Mouse (Mus musculus): ENCODE results near the gene Sumf1. TPM values are rescaled to one million over a fixed set of nuclear protein-coding genes. Genes with fewer than 3 reads are reported as not detected.

The Sumf1 gene
- polyA plus RNA-seq, 1 experiment from 2014 or later = 11.7 TPM

- ATAC-seq = no peak
- Histone ChIP-seq H3K4me1 (replicated peaks; ENCODE audit: control insufficient read depth, insufficient read depth, low read length) (peaks cover 26% of the 10 kb centered on the region), H3K27ac (ENCODE audit: low read length) (peak overlapping the region; percentile 76), H3K9ac (replicated peaks; ENCODE audit: low read depth, low read length) (no peak overlapping the region), H3K9me3 (ENCODE audit: control insufficient read depth, low read length) (no peaks in the 10 kb centered on the region), H3K27me3 (replicated peaks; ENCODE audit: control insufficient read depth, insufficient read depth, low read length) (no peaks in the 10 kb centered on the region), H3K4me3 (replicated peaks; ENCODE audit: low read length) (no peak overlapping the region), H3K4me2 (ENCODE audit: low read length) (no peak overlapping the region), H3K36me3 (ENCODE audit: control insufficient read depth, insufficient read depth) (no peaks in the 10 kb centered on the region)
- WGBS = 45% methylated on average over 3 of the region's 3 CpGs
Observed at GRCm38 (mm10) chr6:108145241-108145640, 40.1 kb downstream of the Sumf1 start.

DNA sequence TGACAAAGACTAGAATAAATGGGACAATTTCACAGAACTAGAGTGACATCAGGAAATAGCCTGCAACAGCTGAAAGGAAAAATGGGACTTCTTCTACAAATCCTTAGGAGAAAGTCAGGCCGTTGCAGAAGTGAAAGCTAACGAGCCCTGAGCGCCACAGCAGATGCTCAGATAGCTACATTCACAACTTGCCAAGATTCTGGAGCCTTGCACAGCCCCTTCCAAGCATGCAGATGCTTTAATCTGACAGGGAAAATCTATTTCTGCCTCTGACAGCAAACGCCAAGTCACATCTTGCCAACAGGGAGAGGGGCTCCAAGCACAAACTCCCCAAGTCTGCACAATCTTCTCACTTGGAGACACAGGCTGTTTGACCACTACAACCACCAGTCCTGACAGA lies 42.6 kb downstream of the Sumf1 start:
- Histone ChIP-seq H3K4me1 (replicated peaks; ENCODE audit: control insufficient read depth, insufficient read depth, low read length) (peaks cover 18% of the 10 kb centered on the region), H3K36me3 (ENCODE audit: control insufficient read depth, insufficient read depth) (no peaks in the 10 kb centered on the region), H3K27me3 (replicated peaks; ENCODE audit: control insufficient read depth, insufficient read depth, low read length) (no peaks in the 10 kb centered on the region), H3K9me3 (ENCODE audit: control insufficient read depth, low read length) (no peaks in the 10 kb centered on the region), H3K4me2 (ENCODE audit: low read length) (no peak overlapping the region), H3K4me3 (replicated peaks; ENCODE audit: low read length) (no peak overlapping the region), H3K9ac (replicated peaks; ENCODE audit: low read depth, low read length) (no peak overlapping the region), H3K27ac (ENCODE audit: low read length) (peak overlapping the region; percentile 75)
- WGBS = 43% methylated on average over 4 of the region's 4 CpGs
- ATAC-seq = peak; percentile 71

DNA sequence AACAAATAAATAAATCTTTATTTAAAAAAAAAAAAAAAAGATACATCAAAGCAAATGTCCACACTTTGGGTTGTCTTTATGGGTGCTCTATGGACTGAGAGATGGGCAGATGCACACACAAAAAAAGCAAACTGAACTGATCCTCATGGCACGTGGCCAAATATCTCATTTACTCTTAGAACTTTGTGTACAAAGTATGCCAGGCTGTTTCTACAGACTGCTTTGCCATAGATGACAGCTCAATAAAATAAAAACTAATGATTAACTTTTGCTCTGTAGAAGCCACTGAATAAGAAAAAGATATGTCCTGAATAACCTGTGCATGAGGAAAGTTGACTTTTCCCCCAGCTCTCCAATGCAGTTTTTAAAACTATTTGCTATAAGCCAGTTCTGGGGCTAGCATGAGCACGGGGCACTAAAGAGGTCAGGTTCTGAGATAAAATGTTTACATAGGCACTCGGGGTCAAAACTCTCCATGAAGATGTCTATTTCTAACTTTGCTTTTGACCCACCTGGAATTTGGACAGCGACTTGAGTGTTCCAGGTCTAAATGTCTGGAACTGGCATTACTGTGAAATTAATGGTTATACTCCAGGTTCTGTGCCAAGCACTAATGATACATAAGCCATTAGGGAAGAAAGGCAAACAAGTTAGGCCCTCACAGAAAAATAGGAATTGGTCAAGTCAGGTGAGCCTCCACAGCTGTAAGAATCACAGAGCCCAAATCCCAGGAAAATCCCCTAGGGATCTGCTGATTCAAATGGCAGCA lies 44.5 kb downstream of the Sumf1 start:
- H3K36me3 ChIP-seq (ENCODE audit: control insufficient read depth, insufficient read depth) = no peaks in the 10 kb centered on the region
- H3K27ac ChIP-seq (ENCODE audit: low read length) = no peak overlapping the region
- 95% methylated on average over 4 of the region's 4 CpGs for WGBS
- no peak overlapping the region for H3K4me3 ChIP-seq (replicated peaks; ENCODE audit: low read length)
- H3K4me1 ChIP-seq (replicated peaks; ENCODE audit: control insufficient read depth, insufficient read depth, low read length) = peaks cover 13% of the 10 kb centered on the region
- no peak for ATAC-seq
- no peak overlapping the region for H3K4me2 ChIP-seq (ENCODE audit: low read length)
- H3K9me3 ChIP-seq (ENCODE audit: control insufficient read depth, low read length) = no peaks in the 10 kb centered on the region
- H3K27me3 ChIP-seq (replicated peaks; ENCODE audit: control insufficient read depth, insufficient read depth, low read length) = no peaks in the 10 kb centered on the region
- no peak overlapping the region for H3K9ac ChIP-seq (replicated peaks; ENCODE audit: low read depth, low read length)

- H3K4me1 ChIP-seq (replicated peaks; ENCODE audit: control insufficient read depth, insufficient read depth, low read length) = no peaks in the 10 kb centered on the region
- H3K9me3 ChIP-seq (ENCODE audit: control insufficient read depth, low read length) = no peaks in the 10 kb centered on the region
- H3K27me3 ChIP-seq (replicated peaks; ENCODE audit: control insufficient read depth, insufficient read depth, low read length) = no peaks in the 10 kb centered on the region
- H3K4me3 ChIP-seq (replicated peaks; ENCODE audit: low read length) = no peak overlapping the region
- no peak overlapping the region for H3K4me2 ChIP-seq (ENCODE audit: low read length)
- H3K36me3 ChIP-seq (ENCODE audit: control insufficient read depth, insufficient read depth) = no peaks in the 10 kb centered on the region
- no peak overlapping the region for H3K27ac ChIP-seq (ENCODE audit: low read length)
- no peak overlapping the region for H3K9ac ChIP-seq (replicated peaks; ENCODE audit: low read depth, low read length)
- WGBS = 96% methylated on average over 5 of the region's 5 CpGs
- ATAC-seq = no peak
Observed at GRCm38 (mm10) chr6:108137031-108137430, 48.4 kb downstream of the Sumf1 start.

DNA sequence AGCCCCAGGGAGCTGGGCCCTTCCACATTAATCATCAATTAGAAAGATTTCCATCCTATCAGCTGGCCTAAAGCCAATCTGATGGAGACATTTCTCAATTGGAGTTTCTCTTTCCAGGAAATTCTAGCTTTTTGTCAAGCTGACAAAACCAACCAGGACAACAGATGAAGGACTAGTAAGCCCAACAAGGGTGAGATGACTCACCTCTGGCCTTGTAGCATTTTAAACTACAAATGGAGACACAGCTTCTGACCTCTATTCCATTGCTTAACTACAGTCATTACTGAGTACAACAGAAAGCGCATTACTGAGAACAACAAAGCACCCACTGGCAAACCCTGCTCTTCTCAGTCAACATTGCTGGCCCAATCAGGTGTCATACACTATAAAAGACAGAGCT lies 49.1 kb downstream of the Sumf1 start:
- H3K9me3 ChIP-seq (ENCODE audit: control insufficient read depth, low read length) = no peaks in the 10 kb centered on the region
- no peak overlapping the region for H3K4me2 ChIP-seq (ENCODE audit: low read length)
- H3K4me1 ChIP-seq (replicated peaks; ENCODE audit: control insufficient read depth, insufficient read depth, low read length) = no peaks in the 10 kb centered on the region
- H3K27me3 ChIP-seq (replicated peaks; ENCODE audit: control insufficient read depth, insufficient read depth, low read length) = no peaks in the 10 kb centered on the region
- no peak for ATAC-seq
- H3K4me3 ChIP-seq (replicated peaks; ENCODE audit: low read length) = no peak overlapping the region
- no peak overlapping the region for H3K27ac ChIP-seq (ENCODE audit: low read length)
- H3K36me3 ChIP-seq (ENCODE audit: control insufficient read depth, insufficient read depth) = no peaks in the 10 kb centered on the region
- H3K9ac ChIP-seq (replicated peaks; ENCODE audit: low read depth, low read length) = no peak overlapping the region
- 95% methylated on average over 1 of the region's 1 CpGs for WGBS

DNA sequence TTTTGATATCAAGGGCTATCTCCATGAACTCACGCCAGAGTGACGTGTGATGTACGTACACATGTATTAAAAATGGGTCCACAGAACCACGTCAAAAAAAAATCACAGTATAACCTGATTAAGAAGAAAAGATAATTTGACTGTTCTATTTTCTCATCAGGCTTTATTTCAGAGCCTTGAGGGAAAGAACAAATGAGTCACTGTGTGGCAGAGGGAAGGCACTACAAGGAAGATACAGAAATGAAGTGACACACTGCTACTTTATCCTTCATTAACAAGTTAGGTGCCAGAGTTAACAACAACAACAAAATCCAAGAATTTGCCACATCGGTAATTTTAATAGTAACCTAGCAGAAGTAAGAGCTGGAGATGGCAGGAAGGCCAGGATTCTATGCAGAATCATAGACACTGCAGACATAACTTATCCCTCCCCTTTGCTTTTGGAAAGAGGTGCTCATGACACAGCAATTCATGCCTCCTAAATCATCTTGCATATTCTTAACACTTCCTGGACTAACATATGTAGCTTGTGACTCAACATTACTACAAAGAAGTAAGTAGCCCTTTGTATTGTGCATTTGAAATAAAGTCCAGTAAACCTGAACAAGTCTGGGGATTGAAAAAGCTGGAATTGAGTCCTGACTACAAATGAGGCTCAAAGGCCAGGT lies 53.0 kb downstream of the Sumf1 start:
- Histone ChIP-seq H3K4me1 (replicated peaks; ENCODE audit: control insufficient read depth, insufficient read depth, low read length) (no peaks in the 10 kb centered on the region), H3K27me3 (replicated peaks; ENCODE audit: control insufficient read depth, insufficient read depth, low read length) (no peaks in the 10 kb centered on the region), H3K36me3 (ENCODE audit: control insufficient read depth, insufficient read depth) (no peaks in the 10 kb centered on the region), H3K9me3 (ENCODE audit: control insufficient read depth, low read length) (no peaks in the 10 kb centered on the region), H3K4me2 (ENCODE audit: low read length) (no peak overlapping the region), H3K4me3 (replicated peaks; ENCODE audit: low read length) (no peak overlapping the region), H3K9ac (replicated peaks; ENCODE audit: low read depth, low read length) (no peak overlapping the region), H3K27ac (ENCODE audit: low read length) (no peak overlapping the region)
- no peak for ATAC-seq
- 94% methylated on average over 5 of the region's 5 CpGs for WGBS

GRCm38 (mm10) chr6:108130718-108131117 lies 54.7 kb downstream of the Sumf1 start:
- Histone ChIP-seq H3K27ac (ENCODE audit: low read length) (no peak overlapping the region), H3K4me1 (replicated peaks; ENCODE audit: control insufficient read depth, insufficient read depth, low read length) (no peaks in the 10 kb centered on the region), H3K27me3 (replicated peaks; ENCODE audit: control insufficient read depth, insufficient read depth, low read length) (no peaks in the 10 kb centered on the region), H3K36me3 (ENCODE audit: control insufficient read depth, insufficient read depth) (no peaks in the 10 kb centered on the region), H3K4me2 (ENCODE audit: low read length) (no peak overlapping the region), H3K4me3 (replicated peaks; ENCODE audit: low read length) (no peak overlapping the region), H3K9ac (replicated peaks; ENCODE audit: low read depth, low read length) (no peak overlapping the region), H3K9me3 (ENCODE audit: control insufficient read depth, low read length) (no peaks in the 10 kb centered on the region)
- ATAC-seq = peak; percentile 63
- WGBS = 84% methylated on average over 5 of the region's 5 CpGs

DNA sequence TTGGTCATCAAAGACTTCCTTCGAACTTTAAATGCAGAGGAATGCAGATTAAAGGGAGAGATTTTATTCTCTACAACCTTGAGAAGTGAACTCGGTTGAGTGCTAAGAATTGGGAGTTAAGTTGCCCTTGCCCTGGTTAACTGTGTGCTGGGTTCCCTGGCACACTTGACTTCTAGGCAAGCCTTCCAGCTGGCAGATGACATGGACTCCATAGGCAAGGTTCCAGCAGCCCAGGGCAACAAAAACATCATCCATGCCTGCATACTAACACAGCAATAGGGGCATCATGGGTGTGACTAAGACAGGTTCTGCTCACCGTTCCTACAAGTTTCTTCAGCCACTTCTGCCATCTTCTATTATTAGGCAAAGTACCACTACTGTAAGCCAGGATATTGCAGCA lies 58.8 kb downstream of the Sumf1 start:
- Histone ChIP-seq H3K27me3 (replicated peaks; ENCODE audit: control insufficient read depth, insufficient read depth, low read length) (no peaks in the 10 kb centered on the region), H3K36me3 (ENCODE audit: control insufficient read depth, insufficient read depth) (no peaks in the 10 kb centered on the region), H3K9ac (replicated peaks; ENCODE audit: low read depth, low read length) (no peak overlapping the region), H3K27ac (ENCODE audit: low read length) (no peak overlapping the region), H3K9me3 (ENCODE audit: control insufficient read depth, low read length) (no peaks in the 10 kb centered on the region), H3K4me3 (replicated peaks; ENCODE audit: low read length) (no peak overlapping the region), H3K4me2 (ENCODE audit: low read length) (no peak overlapping the region), H3K4me1 (replicated peaks; ENCODE audit: control insufficient read depth, insufficient read depth, low read length) (no peaks in the 10 kb centered on the region)
- whole genome bisulfite sequencing = 82% methylated on average over 3 of the region's 3 CpGs
- no peak for ATAC-seq

GRCm38 (mm10) chr6:108125474-108125873 lies 59.9 kb downstream of the Sumf1 start:
- H3K36me3 ChIP-seq (ENCODE audit: control insufficient read depth, insufficient read depth) = no peaks in the 10 kb centered on the region
- H3K4me2 ChIP-seq (ENCODE audit: low read length) = no peak overlapping the region
- WGBS = 19% methylated on average over 1 of the region's 1 CpGs
- H3K4me1 ChIP-seq (replicated peaks; ENCODE audit: control insufficient read depth, insufficient read depth, low read length) = no peaks in the 10 kb centered on the region
- H3K9me3 ChIP-seq (ENCODE audit: control insufficient read depth, low read length) = no peaks in the 10 kb centered on the region
- no peaks in the 10 kb centered on the region for H3K27me3 ChIP-seq (replicated peaks; ENCODE audit: control insufficient read depth, insufficient read depth, low read length)
- no peak overlapping the region for H3K4me3 ChIP-seq (replicated peaks; ENCODE audit: low read length)
- H3K9ac ChIP-seq (replicated peaks; ENCODE audit: low read depth, low read length) = no peak overlapping the region
- H3K27ac ChIP-seq (ENCODE audit: low read length) = no peak overlapping the region
- ATAC-seq = no peak

Measured in forebrain, embryonic 16.5 days (tissue).